ENCODE assay signal across 8 mouse cellular contexts in genomic region chr1:138928671-138929483, GRCm38 (mm10). TPM values are rescaled to one million over a fixed set of nuclear protein-coding genes. Genes with fewer than 3 reads are reported as not detected.
DNase-seq lines count a peak whose midpoint lies in the region; ATAC-seq and TF ChIP-seq lines count a peak whose summit lies in the region.

No protein-coding gene starts in this region.

- H3K4me2 ChIP-seq in midbrain, postnatal 0 days (ENCODE audit: low read depth, low read length, poor library complexity, severe bottlenecking), result no peak overlapping the region
- no peak overlapping the region for H3K4me2 ChIP-seq in midbrain, embryonic 16.5 days (ENCODE audit: low read length)
- peak overlapping the region; percentile 40 for H3K4me2 ChIP-seq in intestine, postnatal 0 days (replicated peaks; ENCODE audit: low read depth)
- H3K4me2 ChIP-seq in limb, embryonic 14.5 days (replicated peaks; ENCODE audit: low read depth, low read length, severe bottlenecking), result no peak overlapping the region
- H3K4me2 ChIP-seq in neural tube, embryonic 15.5 days, result no peak overlapping the region

- no peak overlapping the region for H3K9ac ChIP-seq in midbrain, postnatal 0 days (replicated peaks; ENCODE audit: low read length, poor library complexity, severe bottlenecking)
- no peak overlapping the region for H3K9ac ChIP-seq in midbrain, embryonic 16.5 days (ENCODE audit: low read depth, low read length)
- H3K9ac ChIP-seq in intestine, postnatal 0 days (ENCODE audit: low read depth, low read length), result no peak overlapping the region
- H3K9ac ChIP-seq in limb, embryonic 14.5 days (ENCODE audit: low read depth, low read length, severe bottlenecking), result no peak overlapping the region
- no peak overlapping the region for H3K9ac ChIP-seq in neural tube, embryonic 15.5 days (replicated peaks)

- H3K4me3 ChIP-seq in midbrain, postnatal 0 days (ENCODE audit: low read depth, low read length), result no peak overlapping the region
- no peak overlapping the region for H3K4me3 ChIP-seq in midbrain, embryonic 16.5 days (ENCODE audit: low read depth, low read length)
- H3K4me3 ChIP-seq in intestine, postnatal 0 days (ENCODE audit: low read depth, low read length), result no peak overlapping the region
- no peak overlapping the region for H3K4me3 ChIP-seq in limb, embryonic 14.5 days (replicated peaks; ENCODE audit: low read length)
- no peak overlapping the region for H3K4me3 ChIP-seq in small intestine, adult 2 months (ENCODE audit: low read depth, low read length)
- no peak overlapping the region for H3K4me3 ChIP-seq in neural tube, embryonic 15.5 days (replicated peaks)

- H3K27me3 ChIP-seq in midbrain, postnatal 0 days (ENCODE audit: insufficient read depth, low read length), result no peaks in the 10 kb centered on the region
- no peaks in the 10 kb centered on the region for H3K27me3 ChIP-seq in midbrain, embryonic 16.5 days (ENCODE audit: control insufficient read depth, insufficient read depth, low read depth, low read length)
- H3K27me3 ChIP-seq in intestine, postnatal 0 days (replicated peaks; ENCODE audit: control insufficient read depth, insufficient read depth, low read length), result no peaks in the 10 kb centered on the region
- no peaks in the 10 kb centered on the region for H3K27me3 ChIP-seq in limb, embryonic 14.5 days (ENCODE audit: control insufficient read depth, insufficient read depth, low read length)
- no peaks in the 10 kb centered on the region for H3K27me3 ChIP-seq in small intestine, adult 2 months (ENCODE audit: control insufficient read depth, insufficient read depth, low read length)
- H3K27me3 ChIP-seq in neural tube, embryonic 15.5 days (replicated peaks), result no peaks in the 10 kb centered on the region

- no peaks in the 10 kb centered on the region for H3K36me3 ChIP-seq in midbrain, postnatal 0 days (ENCODE audit: insufficient read depth, low read length)
- no peaks in the 10 kb centered on the region for H3K36me3 ChIP-seq in midbrain, embryonic 16.5 days (ENCODE audit: control insufficient read depth, insufficient read depth, low read length)
- no peaks in the 10 kb centered on the region for H3K36me3 ChIP-seq in intestine, postnatal 0 days (ENCODE audit: control insufficient read depth, insufficient read depth)
- H3K36me3 ChIP-seq in limb, embryonic 14.5 days (ENCODE audit: control insufficient read depth, insufficient read depth, low read length), result no peaks in the 10 kb centered on the region
- no peaks in the 10 kb centered on the region for H3K36me3 ChIP-seq in small intestine, adult 2 months (ENCODE audit: control insufficient read depth, insufficient read depth, low read length)
- no peaks in the 10 kb centered on the region for H3K36me3 ChIP-seq in neural tube, embryonic 15.5 days

- peak; percentile 13 for DNase-seq in midbrain, postnatal 0 days (ENCODE audit: low spot score)
- peak; percentile 89 for DNase-seq in fibroblast of lung, adult 2 months (ENCODE audit: low read depth)
- peak; percentile 71 for DNase-seq in limb, embryonic 14.5 days (ENCODE audit: low spot score)
- DNase-seq in thymus, postnatal 14 days, result no peak

- H3K27ac ChIP-seq in midbrain, postnatal 0 days (ENCODE audit: low read depth, low read length), result no peak overlapping the region
- no peak overlapping the region for H3K27ac ChIP-seq in midbrain, embryonic 16.5 days (ENCODE audit: low read length)
- H3K27ac ChIP-seq in intestine, postnatal 0 days (ENCODE audit: low read depth, low read length), result peak overlapping the region; percentile 74
- no peak overlapping the region for H3K27ac ChIP-seq in limb, embryonic 14.5 days (replicated peaks; ENCODE audit: low read depth, low read length)
- H3K27ac ChIP-seq in small intestine, adult 2 months (ENCODE audit: insufficient read depth, low read depth, low read length), result peak overlapping the region; percentile 71
- no peak overlapping the region for H3K27ac ChIP-seq in neural tube, embryonic 15.5 days (replicated peaks)

- WGBS in midbrain, postnatal 0 days, result 83% methylated on average over 11 of the region's 11 CpGs
- 86% methylated on average over 11 of the region's 11 CpGs for WGBS in midbrain, embryonic 16.5 days
- WGBS in intestine, postnatal 0 days, result 36% methylated on average over 11 of the region's 11 CpGs
- 65% methylated on average over 11 of the region's 11 CpGs for WGBS in limb, embryonic 14.5 days
- WGBS in small intestine, adult 2 months, result 21% methylated on average over 11 of the region's 11 CpGs
- 78% methylated on average over 11 of the region's 11 CpGs for WGBS in neural tube, embryonic 15.5 days

- H3K4me1 ChIP-seq in midbrain, postnatal 0 days (ENCODE audit: insufficient read depth, low read length), result no peaks in the 10 kb centered on the region
- no peaks in the 10 kb centered on the region for H3K4me1 ChIP-seq in midbrain, embryonic 16.5 days (ENCODE audit: control insufficient read depth, insufficient read depth, low read length)
- peaks cover 13% of the 10 kb centered on the region; the same call in 1 of the 2 replicates for H3K4me1 ChIP-seq in intestine, postnatal 0 days (replicated peaks; ENCODE audit: control insufficient read depth, insufficient read depth, low read length)
- no peaks in the 10 kb centered on the region for H3K4me1 ChIP-seq in limb, embryonic 14.5 days (ENCODE audit: control insufficient read depth, insufficient read depth, low read length)
- H3K4me1 ChIP-seq in small intestine, adult 2 months (ENCODE audit: control insufficient read depth, insufficient read depth, insufficient read length, low read length), result peaks cover 14% of the 10 kb centered on the region; the same call in 1 of the 2 replicates
- H3K4me1 ChIP-seq in neural tube, embryonic 15.5 days, result no peaks in the 10 kb centered on the region

- ATAC-seq in midbrain, postnatal 0 days (ENCODE audit: low FRiP score), result no peak
- no peak for ATAC-seq in midbrain, embryonic 16.5 days
- ATAC-seq in intestine, postnatal 0 days, result peak; percentile 96
- ATAC-seq in limb, embryonic 14.5 days (ENCODE audit: low FRiP score, low read depth), result no peak
- ATAC-seq in neural tube, embryonic 15.5 days (ENCODE audit: low FRiP score), result no peak

- no peak for TF ChIP-seq POLR2A in limb, embryonic 14.5 days (IDR thresholded peaks at IDR 0.05; ENCODE audit: borderline replicate concordance, extremely low read depth, insufficient read depth, insufficient read length)
- no peak for TF ChIP-seq POLR2A in small intestine, adult 2 months (IDR thresholded peaks at IDR 0.05; ENCODE audit: low read depth, low read length)

- no peaks in the 10 kb centered on the region for H3K9me3 ChIP-seq in midbrain, postnatal 0 days (ENCODE audit: low read length)
- H3K9me3 ChIP-seq in midbrain, embryonic 16.5 days (replicated peaks; ENCODE audit: control insufficient read depth, low read length, poor library complexity, severe bottlenecking), result no peaks in the 10 kb centered on the region
- no peaks in the 10 kb centered on the region for H3K9me3 ChIP-seq in intestine, postnatal 0 days (ENCODE audit: control insufficient read depth)
- H3K9me3 ChIP-seq in limb, embryonic 14.5 days (ENCODE audit: control insufficient read depth, low read length), result no peaks in the 10 kb centered on the region
- H3K9me3 ChIP-seq in neural tube, embryonic 15.5 days (replicated peaks), result no peaks in the 10 kb centered on the region

- TF ChIP-seq CTCF in midbrain, postnatal 0 days (IDR thresholded peaks at IDR 0.05), result no peak
- no peak for TF ChIP-seq CTCF in intestine, postnatal 0 days (IDR thresholded peaks at IDR 0.05; ENCODE audit: low read depth)
- no peak for TF ChIP-seq CTCF in small intestine, adult 2 months (IDR thresholded peaks at IDR 0.05; ENCODE audit: extremely low read depth, insufficient read length, insufficient replicate concordance, low read depth, low read length)

RNA-seq across cellular contexts. Expression of gene Dennd1b, which starts 34.4 kb away (rescaled TPM):
- total RNA-seq in midbrain, postnatal 0 days (2014; rRNA removed), result 16.6 and 19.8 TPM in 2 replicates
- polyA plus RNA-seq in midbrain, postnatal 0 days (2015; fragmentation: Nextera tagmentation; extraction: Ambion mirVana), result 7.8 and 8.9 TPM in 2 replicates
- polyA plus RNA-seq in midbrain, embryonic 16.5 days (2015; fragmentation: Nextera tagmentation; extraction: Ambion mirVana), result 9.2 and 10.4 TPM in 2 replicates
- polyA plus RNA-seq in intestine, postnatal 0 days (2015; fragmentation: Nextera tagmentation; extraction: Ambion mirVana), result 18.3 and 19.1 TPM in 2 replicates
- 3.0 and 4.0 TPM in 2 replicates for polyA plus RNA-seq in limb, embryonic 14.5 days (2012; rRNA removed)
- 7.2 and 9.5 TPM in 2 replicates for polyA plus RNA-seq in limb, embryonic 14.5 days (2014; fragmentation: Nextera tagmentation; extraction: Ambion mirVana)
- 8.4 and 13.6 TPM in 2 replicates for polyA plus RNA-seq in small intestine, adult 2 months (2012; rRNA removed)
- polyA plus RNA-seq in neural tube, embryonic 15.5 days (2015; fragmentation: Nextera tagmentation; extraction: Ambion mirVana), result 9.1 and 9.7 TPM in 2 replicates

Comparison
In these comparisons a context has a peak if more than half of its experiments do, and no peak if none do; other contexts are left out.
1. H3K27ac ChIP-seq: peak in intestine, postnatal 0 days (single experiment) and small intestine, adult 2 months (single experiment); none in midbrain, postnatal 0 days (single experiment), midbrain, embryonic 16.5 days (single experiment), limb, embryonic 14.5 days (single experiment) and neural tube, embryonic 15.5 days (single experiment).